Mouse (Mus musculus) mouse embryonic stem cell (cell line): ENCODE data around the gene Slc43a2.

Experiments
- in situ Hi-C, 2 experiments: fragments of 300-500 bp; cut with MboI; formaldehyde crosslinking; loops; 1 replicate in 1 of 2; 3 replicates in 1 of 2; pipeline ENCODE4 v1.14.3; 2019 to 2020; ENCODE audit warnings: low sequenced_read_pairs in 2 of 2, low pct_unique_long_range_greater_than_20kb in 1 of 2, mixed read lengths in 1 of 2; ENCODE audit not compliant: unreplicated experiment in 1 of 2

The Slc43a2 gene

DNA sequence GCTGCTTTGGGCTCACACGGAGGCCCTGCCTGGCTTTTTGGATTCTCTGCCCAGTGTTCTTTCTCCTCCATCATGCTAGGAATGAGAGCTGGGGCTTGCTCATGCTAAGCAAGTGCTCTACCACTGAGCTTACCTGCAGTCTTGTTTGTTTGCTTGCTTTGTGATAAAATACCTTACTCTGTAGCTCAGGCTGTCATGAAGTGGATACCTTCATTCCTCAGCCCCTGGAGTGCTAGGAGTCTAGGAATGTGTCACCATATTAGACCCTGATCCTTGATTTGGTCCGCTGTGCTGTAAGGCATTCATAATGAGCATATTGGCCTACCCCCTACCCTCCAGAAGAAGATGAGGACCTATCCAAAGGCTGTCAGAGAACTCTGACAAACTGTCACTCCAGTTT is 8.7 kb upstream of the Slc43a2 start:
- in situ Hi-C loops, result no loop called here

DNA sequence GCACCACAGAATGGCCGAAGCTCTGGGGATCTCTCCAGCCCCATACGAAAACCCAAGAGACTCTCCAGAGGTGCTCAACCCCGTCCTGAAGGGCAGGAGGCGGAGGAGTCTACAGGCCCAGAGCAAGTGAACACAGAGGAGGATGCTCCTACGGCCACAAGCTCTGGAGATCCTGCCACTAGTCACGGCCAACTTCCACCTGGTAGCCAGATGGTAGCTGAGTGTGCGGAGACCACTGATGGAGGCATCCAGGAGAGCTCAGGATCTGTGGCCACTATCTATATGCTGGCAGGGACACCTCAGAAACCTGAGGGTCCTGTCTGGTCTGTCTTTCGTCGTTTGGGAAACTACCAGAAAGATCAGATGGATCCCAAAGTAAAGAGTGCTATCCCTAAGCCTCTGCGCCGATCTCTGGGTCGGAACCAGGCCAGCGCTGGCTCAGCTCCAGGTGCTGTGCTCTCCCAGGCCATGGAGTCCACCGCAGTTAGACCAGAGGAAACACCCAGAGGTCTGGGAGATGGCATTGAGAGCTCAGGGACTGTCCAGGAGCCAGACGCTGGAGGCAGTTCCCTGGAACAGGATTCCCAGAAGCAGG is 5.9 kb upstream of the Slc43a2 start:
- in situ Hi-C loops, result no loop called here

DNA sequence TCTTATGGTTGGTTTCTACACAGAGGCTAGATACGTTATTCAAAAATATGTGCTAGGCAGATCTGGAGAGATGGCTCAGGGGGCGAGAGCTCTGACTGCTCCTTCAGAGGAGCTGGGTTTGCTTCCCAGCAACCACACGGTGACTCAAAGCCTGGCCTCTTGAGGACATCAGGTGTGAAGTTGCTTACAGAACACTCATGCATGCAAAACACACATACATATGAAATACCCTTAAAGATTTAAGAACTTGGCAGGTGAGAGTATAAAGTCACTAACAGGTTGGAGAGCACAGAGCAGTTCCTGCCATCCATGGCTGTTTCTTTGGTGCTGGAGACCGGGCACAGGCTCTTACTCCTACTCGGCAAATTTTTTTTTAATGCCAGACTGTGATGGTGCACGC is 4.6 kb upstream of the Slc43a2 start:
- in situ Hi-C loops, result no loop called here

DNA sequence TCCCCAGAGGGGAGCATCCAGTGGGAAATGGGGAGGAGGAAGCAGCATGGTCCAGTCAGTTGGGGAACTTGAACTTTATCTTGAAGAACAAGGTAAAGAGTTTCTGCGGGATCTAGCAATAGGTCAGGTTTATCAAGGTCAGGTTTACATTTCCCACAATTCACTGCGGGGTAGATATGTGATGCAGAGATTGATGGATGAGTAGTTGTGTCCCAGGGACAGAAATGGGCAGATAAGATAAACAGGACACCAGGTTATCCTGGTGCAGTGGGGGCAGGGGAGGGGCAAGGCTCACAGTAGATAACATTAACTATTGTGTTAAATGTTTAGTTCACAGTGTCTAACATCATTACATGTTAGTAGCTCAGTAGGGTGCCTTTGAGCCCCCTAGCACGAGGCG is 1.7 kb upstream of the Slc43a2 start:
- in situ Hi-C loops, result loop anchor here in 1 of 2 experiments (5.0 kb wide), 1 partner anchor 43 kb away; no protein-coding TSS in a partner anchor

- in situ Hi-C loops, result loop anchor here in 1 of 2 experiments (5.0 kb wide), 1 partner anchor 42 kb away; no protein-coding TSS in a partner anchor
Measured at GRCm38 (mm10) chr11:75530325-75530724, 1.2 kb upstream of the Slc43a2 start.

DNA sequence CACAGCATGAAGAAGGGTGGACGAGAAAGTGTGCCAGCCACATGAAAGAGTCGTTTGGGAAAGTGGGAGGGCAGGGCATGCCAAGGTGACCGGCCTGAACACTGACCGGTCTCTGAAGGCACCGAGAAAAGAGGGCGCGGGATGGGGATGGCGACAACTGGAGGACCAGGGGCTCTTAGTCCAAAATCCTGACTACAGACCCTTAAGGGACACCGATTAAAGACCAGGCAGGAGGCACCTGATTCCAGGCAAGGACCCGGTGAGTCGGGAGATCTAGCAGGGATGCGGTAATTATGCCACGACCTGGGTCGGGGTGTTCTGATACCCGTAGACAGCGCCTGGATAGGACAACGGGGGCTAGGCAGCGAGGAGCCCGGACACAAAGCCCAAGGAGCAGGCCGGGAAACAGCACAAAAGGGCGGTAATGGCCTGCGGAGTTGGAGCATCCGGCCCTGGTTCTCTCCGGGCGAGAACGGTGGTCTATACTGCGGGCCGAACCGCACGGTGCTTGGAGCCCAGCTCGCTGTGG is 585 bp upstream of the Slc43a2 start:
- in situ Hi-C loops, result loop anchor here in 1 of 2 experiments (5.0 kb wide), 1 partner anchor 41 kb away; no protein-coding TSS in a partner anchor

DNA sequence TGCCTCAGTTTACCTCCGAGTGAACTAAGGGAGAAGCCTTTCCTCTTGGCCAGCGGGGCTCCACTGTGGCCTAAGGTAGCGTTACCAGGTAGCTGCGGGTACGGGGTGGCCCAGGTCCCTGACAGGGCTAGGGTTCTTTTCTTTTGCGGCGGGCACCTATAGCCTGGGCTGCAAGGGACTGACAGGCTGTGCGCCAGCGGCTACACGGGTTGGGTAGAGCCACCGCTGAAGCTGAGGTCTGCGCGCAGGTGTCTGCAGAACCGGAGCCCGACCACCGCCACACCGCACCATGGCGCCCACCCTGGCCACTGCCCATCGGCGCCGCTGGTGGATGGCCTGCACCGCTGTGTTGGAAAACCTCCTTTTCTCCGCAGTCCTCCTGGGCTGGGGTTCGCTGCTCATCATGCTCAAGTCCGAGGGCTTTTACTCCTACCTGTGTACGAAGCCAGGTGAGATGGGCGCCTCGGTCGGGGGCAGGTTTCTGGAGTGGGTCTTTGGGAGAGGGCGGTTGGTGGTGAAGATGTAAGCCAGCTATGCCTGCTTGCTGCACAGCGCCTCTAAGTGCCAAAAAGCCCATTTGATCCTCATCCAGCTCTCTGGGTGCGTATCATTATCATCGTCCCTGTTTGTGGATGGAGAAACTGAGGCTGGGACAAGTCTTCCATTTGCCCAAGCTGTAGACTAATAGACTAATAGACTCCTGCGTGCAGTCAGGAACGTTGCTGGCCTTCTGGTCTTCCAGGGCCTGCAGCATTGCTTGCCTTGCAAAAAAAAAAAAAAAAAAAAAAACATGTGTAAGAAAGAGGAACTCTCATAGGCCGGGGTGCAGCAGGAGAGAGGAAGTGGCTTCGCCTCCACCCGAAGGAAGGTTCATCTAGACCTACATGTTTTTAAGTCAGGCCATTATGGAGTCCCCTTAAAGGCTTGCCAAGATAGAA is 1.1 kb downstream of the Slc43a2 start:
- in situ Hi-C loops, result loop anchor here in 1 of 2 experiments (5.0 kb wide), 1 partner anchor 40 kb away; no protein-coding TSS in a partner anchor

DNA sequence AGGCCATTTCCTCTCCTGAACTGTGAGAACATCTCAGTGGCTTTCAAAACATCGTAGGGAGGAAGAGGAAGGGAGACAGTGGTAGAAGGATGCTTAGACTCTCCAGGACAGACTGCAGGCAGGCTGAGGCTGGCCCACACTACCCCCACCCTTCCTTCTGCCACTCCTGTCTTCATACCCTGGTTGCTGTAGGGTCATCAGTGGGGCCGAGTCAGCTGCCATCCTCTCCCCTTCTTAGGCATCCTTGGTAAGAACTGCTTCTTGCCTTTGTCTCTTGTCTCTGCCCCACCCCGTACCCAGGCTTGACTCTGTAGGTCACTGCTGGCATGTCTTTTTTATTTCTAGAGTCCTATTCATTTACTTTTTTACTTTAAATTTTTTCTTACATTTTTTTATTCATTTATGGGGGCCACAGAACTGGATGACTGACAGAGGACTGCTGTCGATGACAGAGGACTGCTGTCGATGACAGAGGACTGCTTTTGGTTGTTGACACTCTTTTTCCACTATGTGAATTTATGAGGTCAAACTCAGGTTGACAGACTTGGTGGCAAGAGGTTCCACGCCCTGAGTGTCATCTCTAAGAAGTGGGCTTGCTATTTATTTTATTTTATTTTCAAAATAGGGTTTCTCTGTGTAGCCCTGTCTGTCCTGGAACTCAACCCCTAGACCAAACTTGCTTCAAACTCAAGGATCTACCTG is 2.0 kb downstream of the Slc43a2 start:
- in situ Hi-C loops, result loop anchor here in 1 of 2 experiments (5.0 kb wide), 1 partner anchor 39 kb away; no protein-coding TSS in a partner anchor

DNA sequence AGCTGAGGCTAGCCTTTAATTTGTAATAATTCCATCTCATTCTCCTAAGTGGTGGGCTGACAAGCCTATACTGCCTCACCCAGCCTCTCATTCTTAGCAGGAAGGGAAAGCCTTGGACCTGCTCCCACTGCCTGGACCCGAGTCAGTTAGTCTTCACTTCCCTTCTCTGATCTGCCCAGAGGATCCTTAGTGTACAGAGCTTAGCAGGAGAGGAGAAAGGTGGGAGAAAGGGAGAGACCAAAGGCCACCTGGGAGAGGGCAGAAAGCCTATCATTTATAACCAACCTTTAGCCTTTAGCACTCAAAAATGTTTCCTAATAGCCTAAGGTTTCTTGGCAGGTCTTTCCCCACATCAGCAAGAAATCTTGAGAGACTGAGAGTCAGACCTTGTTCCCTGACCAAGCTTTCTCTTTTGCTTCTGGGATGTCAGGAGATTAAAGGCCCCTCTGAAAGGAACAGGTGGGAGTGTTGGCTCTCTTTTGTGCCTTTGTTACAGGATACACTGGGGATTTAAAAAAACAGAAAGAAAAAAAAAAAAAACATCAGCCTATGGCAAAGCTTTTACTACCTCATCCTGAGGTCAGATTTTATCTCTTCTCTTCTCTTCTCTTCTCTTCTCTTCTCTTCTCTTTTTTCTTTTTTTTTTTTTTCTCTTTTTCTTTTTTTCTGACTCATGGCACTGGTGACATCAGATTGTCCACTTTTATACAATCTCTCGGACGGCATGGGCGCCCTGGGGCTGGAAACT is 3.0 kb downstream of the Slc43a2 start:
- in situ Hi-C loops, result loop anchor here in 1 of 2 experiments (5.0 kb wide), 1 partner anchor 38 kb away; no protein-coding TSS in a partner anchor

DNA sequence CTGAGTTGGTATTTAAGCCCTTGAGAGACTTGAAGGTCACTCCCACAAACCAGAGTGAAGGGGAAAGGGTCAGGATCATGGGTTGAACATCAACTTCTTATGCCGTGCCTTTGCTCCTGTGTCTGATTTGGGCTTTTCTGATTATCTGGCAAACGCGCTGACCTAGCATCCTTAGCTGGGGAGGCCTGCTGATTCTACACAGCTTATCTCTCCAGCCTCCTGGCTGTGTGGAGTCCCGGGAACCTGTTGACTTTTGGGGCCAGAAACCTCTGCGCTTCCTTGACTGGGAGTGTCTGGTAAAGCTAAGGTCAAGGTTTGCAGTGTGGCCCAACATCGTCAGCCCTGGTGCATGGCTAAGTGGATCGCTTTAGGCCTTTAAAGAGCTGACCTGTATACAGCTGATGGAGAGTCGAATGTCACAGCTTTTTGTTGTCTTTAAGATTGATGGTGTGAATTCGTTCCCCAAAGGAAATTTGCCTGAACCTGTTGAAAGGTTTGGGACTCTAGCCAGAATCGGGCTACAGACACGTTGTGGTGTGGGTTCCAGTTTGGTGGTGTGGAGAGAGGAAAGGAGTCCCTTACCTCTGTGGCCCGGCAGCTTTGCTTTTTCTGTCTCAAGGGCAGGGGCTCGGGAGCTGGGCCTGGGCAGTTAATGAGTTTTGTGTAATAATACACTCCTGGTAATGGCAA is 3.8 kb downstream of the Slc43a2 start:
- in situ Hi-C loops, result no loop called here

- in situ Hi-C loops, result no loop called here
Measured at GRCm38 (mm10) chr11:75536255-75537024, 4.9 kb downstream of the Slc43a2 start.

DNA sequence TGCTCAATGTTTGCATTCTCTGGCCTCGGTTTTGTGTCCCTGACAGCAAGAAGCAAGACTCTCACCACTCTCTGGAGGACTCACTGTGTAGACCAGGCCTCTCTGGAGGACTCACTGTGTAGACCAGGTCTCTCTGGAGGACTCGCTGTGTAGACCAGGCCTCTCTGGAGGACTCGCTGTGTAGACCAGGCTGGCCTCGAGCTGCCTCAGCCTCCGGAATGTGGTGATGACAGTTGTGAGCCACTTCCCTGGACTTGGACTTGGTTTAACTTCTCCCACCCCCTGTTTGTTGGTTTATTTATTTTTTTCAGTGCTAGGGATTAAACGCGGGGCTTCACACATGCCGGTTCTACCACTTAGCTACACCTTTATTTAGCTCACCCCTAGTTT is 5.5 kb downstream of the Slc43a2 start:
- in situ Hi-C loops, result no loop called here

DNA sequence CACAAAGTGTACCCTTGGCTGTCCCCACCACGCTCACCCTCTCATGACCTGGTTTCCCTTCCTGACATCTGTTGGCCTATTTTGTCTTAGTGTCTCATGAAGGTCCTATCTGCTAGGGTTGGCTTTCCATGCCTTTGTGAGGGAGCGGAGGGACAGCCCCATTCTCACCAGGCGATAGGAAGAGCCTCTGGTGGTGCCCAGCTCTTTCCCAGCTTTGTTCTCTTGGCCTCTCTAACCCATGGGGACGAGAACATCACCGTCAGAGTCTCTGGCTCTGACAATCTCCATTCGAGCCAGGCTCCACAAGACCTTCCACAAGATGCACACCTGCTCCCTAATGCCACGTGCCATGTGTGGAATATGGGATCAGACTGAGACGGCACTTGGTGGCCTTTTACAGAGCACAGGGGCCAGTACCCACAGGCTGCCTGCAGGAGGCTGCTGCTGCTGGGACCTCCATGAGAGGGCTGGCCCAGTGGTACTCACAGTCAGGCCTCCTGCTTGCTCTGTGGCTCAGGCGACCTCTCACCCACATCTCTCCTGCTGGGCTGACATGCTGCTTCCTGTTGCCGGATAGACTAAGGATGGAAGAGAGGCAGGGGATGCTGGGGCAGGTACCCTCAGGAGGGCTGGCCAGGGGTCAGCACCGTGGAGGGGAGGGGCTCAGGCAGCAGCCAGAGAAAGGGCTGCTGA is 6.1 kb downstream of the Slc43a2 start:
- in situ Hi-C loops, result no loop called here

DNA sequence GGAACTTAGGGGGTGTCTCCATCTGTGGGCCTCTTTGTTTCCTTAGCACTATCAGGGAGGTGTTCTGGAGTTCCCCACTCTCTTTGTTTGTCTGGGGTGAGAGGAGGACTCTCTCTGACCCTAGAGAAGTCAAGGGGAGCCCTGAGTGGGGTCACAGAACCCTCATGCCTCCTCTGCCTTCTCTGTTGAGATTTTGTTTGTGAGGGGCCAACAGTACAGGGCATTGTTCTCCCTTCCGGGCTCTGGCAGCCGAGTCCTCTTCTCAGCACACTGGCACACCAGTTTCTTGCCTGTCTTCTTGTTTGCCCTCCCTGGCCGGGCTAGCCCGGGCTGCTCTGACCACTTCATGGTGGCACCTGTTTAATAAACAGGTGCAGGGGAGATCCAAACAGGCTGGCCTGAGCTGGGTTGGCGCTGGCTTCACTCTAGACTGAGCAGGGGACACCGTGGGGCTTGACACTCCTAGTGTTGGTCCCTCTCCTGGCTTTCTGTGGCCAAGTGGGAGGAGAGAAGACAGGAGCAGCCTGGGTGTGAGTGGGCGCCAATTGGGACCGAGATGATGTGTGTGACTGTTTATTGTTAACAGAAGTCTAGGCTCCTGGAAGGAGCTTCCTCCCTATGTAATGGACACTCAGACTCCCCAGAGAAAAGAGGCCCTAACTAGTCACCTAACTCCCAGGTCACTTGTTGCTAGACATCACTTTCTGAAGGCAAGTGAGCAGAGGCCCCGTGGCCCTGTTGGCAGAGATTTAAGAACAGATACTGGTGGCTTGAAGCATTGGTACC is 6.9 kb downstream of the Slc43a2 start:
- in situ Hi-C loops, result no loop called here

DNA sequence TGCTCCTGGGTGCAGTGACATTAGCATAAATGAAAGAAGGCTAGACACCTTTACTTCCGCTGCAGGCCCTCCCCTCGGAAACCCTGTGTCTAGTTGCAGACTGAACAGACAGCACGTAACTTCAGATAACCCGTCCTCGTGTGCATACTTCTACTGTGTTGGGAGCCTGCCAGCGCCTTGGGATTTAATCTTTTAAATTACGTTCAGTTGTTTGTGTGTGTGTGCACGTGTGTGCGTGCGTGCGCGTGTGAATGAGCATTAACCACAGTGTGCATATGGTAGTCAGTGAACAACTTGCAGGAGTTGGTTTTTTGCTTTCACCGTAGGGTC is 7.4 kb downstream of the Slc43a2 start:
- in situ Hi-C loops, result no loop called here

DNA sequence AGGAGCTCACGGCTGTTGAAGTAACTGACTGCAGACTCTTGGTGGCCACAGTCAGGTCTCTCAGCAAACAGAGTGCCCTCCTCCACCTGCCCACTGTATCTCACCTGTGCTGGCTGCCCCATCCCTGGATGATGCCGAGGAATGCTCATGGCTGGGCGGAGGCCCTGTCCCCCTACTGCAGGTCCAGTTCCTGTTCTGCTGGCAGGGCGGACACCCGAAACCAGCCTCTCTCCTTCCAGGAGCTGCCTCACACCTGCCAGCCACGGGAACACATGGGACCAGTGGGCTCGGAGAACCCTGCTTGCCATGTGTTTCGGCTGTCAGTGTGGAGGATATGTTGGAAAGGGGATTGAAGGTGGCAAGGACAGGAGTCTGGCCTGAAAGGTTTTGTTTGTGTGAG is 8.7 kb downstream of the Slc43a2 start:
- in situ Hi-C loops, result no loop called here
